Comparison of ENCODE assay signal across 17 mouse cellular contexts in the genomic region with DNA sequence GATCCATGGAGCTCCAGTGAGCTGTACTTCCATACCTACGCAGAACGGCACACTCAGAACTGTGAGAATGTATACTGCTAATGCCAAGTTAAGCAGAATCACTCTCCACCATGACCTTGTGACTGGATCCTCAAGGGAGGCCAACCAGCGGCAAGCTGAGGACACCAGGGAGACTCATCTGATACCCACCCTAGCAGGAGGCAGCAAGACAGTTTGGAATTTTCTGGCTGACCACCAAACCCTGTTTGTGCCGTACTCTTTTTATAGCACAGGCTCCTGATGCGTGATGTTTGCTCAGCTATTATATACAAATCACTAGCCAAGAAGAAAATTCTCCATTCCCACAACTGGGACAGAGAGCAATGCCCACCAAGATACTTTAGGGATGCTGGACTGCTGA. TPM values are rescaled to one million over a fixed set of nuclear protein-coding genes. Genes with fewer than 3 reads are reported as not detected.
A peak's percentile ranks its signal among the peaks of the same experiment; 100 is the strongest.
DNase-seq lines count a peak whose midpoint lies in the region; ATAC-seq and TF ChIP-seq lines count a peak whose summit lies in the region.
"Had no signal": no experiment of that assay in that cellular context is flagged by ENCODE, and none has a peak within 500 bp of the region (broad histone marks: within the 10 kb centered on the region; RNA-seq: fewer than 3 reads in every experiment).

No protein-coding gene starts in this region.

- no peak for TF ChIP-seq POLR2A in lung, adult 2 months (IDR thresholded peaks at IDR 0.05; ENCODE audit: borderline replicate concordance, extremely low read depth, low read depth, low read length)

- H3K4me3 ChIP-seq in lung, adult 2 months (replicated peaks; ENCODE audit: extremely low read depth, low read depth, low read length): no peak overlapping the region
- no peak overlapping the region for H3K4me3 ChIP-seq in heart, embryonic 15.5 days
- no peak overlapping the region for H3K4me3 ChIP-seq in hindbrain, embryonic 13.5 days
- H3K4me3 ChIP-seq: erythroblast, embryonic 14.5 days; intestine, embryonic 15.5 days; midbrain, embryonic 13.5 days had no signal

- 72% methylated on average over 5 of the region's 5 CpGs for WGBS in lung, adult 2 months
- WGBS in heart, embryonic 15.5 days: 44% methylated on average over 5 of the region's 5 CpGs
- WGBS in hindbrain, embryonic 13.5 days: 93% methylated on average over 5 of the region's 5 CpGs

- H3K27ac ChIP-seq in heart, embryonic 15.5 days: peak overlapping the region; percentile 92
- H3K27ac ChIP-seq in hindbrain, embryonic 13.5 days: no peak overlapping the region
- H3K27ac ChIP-seq: intestine, embryonic 15.5 days; liver, embryonic 14.5 days; macrophage; midbrain, embryonic 13.5 days had no signal

- 0 out of 2 replicates have a peak, but pooled peaks have one; percentile 45 for ATAC-seq in heart, embryonic 15.5 days (replicated peaks; ENCODE audit: insufficient number of reproducible peaks, insufficient read depth, low FRiP score, low read depth)
- no peak for ATAC-seq in hindbrain, embryonic 13.5 days (ENCODE audit: low FRiP score)
- ATAC-seq: forebrain, embryonic 16.5 days; intestine, embryonic 15.5 days; midbrain, embryonic 13.5 days had no signal

- no peaks in the 10 kb centered on the region for H3K36me3 ChIP-seq in heart, embryonic 15.5 days
- no peaks in the 10 kb centered on the region for H3K36me3 ChIP-seq in hindbrain, embryonic 13.5 days
- H3K36me3 ChIP-seq: intestine, embryonic 15.5 days; midbrain, embryonic 13.5 days had no signal

- no peaks in the 10 kb centered on the region for H3K9me3 ChIP-seq in heart, embryonic 15.5 days (replicated peaks)
- H3K9me3 ChIP-seq in hindbrain, embryonic 13.5 days: no peaks in the 10 kb centered on the region
- H3K9me3 ChIP-seq: intestine, embryonic 15.5 days; midbrain, embryonic 13.5 days had no signal

- TF ChIP-seq CTCF in lung, adult 2 months (IDR thresholded peaks at IDR 0.05; ENCODE audit: insufficient read depth, low read length): no peak

- no peaks in the 10 kb centered on the region for H3K27me3 ChIP-seq in heart, embryonic 15.5 days
- H3K27me3 ChIP-seq in hindbrain, embryonic 13.5 days: no peaks in the 10 kb centered on the region
- H3K27me3 ChIP-seq: CH12.LX; intestine, embryonic 15.5 days; midbrain, embryonic 13.5 days had no signal

- peak; percentile 50 for DNase-seq in lung, postnatal 10 days
- DNase-seq in lung, adult 2 months: no peak
- DNase-seq in gastrocnemius, postnatal 25 days: peak; percentile 62
- DNase-seq in retina, postnatal 1 day: no peak
- no peak for DNase-seq in ovary, postnatal 10 days (ENCODE audit: low spot score)
- DNase-seq: cerebellum, adult 9-10 months; embryo, embryonic 11 days; layer of hippocampus, postnatal 36 days had no signal

- H3K9ac ChIP-seq in heart, embryonic 15.5 days: no peak overlapping the region
- no peak overlapping the region for H3K9ac ChIP-seq in hindbrain, embryonic 13.5 days
- H3K9ac ChIP-seq: intestine, embryonic 15.5 days; liver, embryonic 14.5 days; midbrain, embryonic 13.5 days had no signal

- peak overlapping the region; percentile 18; the same call in 1 of the 2 replicates for H3K4me2 ChIP-seq in heart, embryonic 15.5 days
- no peak overlapping the region for H3K4me2 ChIP-seq in hindbrain, embryonic 13.5 days
- H3K4me2 ChIP-seq: intestine, embryonic 15.5 days; midbrain, embryonic 13.5 days had no signal

- peaks cover 5% of the 10 kb centered on the region; the same call in 1 of the 2 replicates for H3K4me1 ChIP-seq in lung, adult 2 months (ENCODE audit: control insufficient read depth, insufficient read depth, low read length)
- peaks cover 69% of the 10 kb centered on the region for H3K4me1 ChIP-seq in heart, embryonic 15.5 days (replicated peaks)
- peaks cover 16% of the 10 kb centered on the region; the same call in 1 of the 2 replicates for H3K4me1 ChIP-seq in hindbrain, embryonic 13.5 days (replicated peaks)

RNA-seq across cellular contexts. Expression of gene Pdzrn3, which starts 50.0 kb away (rescaled TPM):
- polyA plus RNA-seq in lung, adult 2 months (2012; rRNA removed): 18.1 and 23.2 TPM in 2 replicates
- 10 to 100 TPM; 52.5 to 72.9 TPM for total RNA-seq in gastrocnemius, postnatal 25 days (2021)
- 12.8 and 13.1 TPM in 2 replicates for polyA plus RNA-seq in heart, embryonic 15.5 days (2015; fragmentation: Nextera tagmentation; extraction: Ambion mirVana)
- 27.5 and 28.8 TPM in 2 replicates for polyA plus RNA-seq in hindbrain, embryonic 13.5 days (2015; fragmentation: Nextera tagmentation; extraction: Ambion mirVana)
- total RNA-seq: CH12.LX had no signal
- polyA plus RNA-seq: erythroblast, embryonic 14.5 days; macrophage had no signal

Comparison
In these comparisons a context has a peak if more than half of its experiments do, and no peak if none do; other contexts are left out.
1. DNase-seq: peak in lung, postnatal 10 days (single experiment) and gastrocnemius, postnatal 25 days (single experiment); none in lung, adult 2 months (single experiment), retina, postnatal 1 day (single experiment) and ovary, postnatal 10 days (single experiment).